Mouse (Mus musculus): ENCODE data around the gene Ambp. TPM values are rescaled to one million over a fixed set of nuclear protein-coding genes. Genes with fewer than 3 reads are reported as not detected.
A peak's percentile ranks its signal among the peaks of the same experiment; 100 is the strongest.

Gene Ambp
- total RNA-seq, 1 experiment from 2014 or later = not detected

DNA sequence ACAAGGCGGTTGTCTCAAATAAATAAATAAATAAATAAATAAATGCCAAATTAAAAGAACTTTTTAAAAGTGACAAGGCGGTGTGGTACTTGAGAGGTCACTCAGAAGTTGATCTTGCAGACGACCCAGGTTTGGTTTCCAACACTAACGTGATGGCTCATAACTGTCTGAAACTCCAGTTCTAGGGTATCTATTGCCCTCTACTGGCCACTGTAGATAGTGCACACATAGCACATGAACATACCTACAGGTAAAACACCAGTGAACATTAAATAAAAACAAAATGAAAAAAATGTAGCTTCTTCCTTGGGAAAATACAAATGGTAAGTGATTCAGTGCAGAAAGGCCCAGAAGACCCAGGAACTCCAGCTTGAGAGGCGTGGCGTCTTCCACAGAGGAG, 7.3 kb downstream of the Ambp start:
- ATAC-seq (replicated peaks in 1 of 2; ENCODE audit: insufficient read depth in 1 of 2, low FRiP score in 2 of 2, low TSS enrichment in 1 of 2, low read depth in 1 of 2, poor library complexity in 2 of 2, severe bottlenecking in 2 of 2) = no peak

DNA sequence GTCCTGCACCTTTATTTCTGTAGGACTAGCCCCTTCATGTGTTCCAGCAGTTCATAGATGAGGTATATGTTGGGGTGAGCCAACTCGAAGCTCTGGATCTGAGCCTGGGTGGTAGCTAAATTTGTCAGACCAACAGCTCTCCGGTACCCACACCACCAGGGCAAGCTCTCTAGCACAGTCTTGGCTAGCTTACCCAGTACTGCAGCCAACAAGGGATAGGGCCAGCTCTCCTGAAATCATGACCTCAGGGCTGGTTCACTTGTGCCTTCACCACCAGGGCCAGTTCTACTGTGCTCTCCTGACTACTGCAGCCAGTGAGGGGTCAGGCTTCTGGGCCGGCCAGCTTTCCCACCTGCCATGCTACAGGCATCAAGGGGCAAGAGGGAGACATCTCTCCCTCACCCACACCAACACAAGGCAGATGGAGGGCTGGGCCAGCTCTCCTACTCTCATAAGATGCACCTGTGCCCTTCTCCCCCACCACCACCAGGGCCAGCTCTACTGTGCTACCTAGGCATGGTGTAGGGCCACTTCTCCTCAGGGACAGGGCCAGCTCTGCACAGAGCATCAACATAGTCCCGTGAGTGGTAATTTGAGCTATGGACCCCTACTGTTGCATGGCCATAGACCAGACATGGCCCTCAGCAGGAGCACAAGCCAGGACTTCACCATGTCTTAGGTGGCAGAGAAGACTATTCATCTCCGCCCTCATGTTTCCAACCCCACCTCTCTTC, 24.5 kb downstream of the Ambp start:
- ATAC-seq (replicated peaks in 1 of 2; ENCODE audit: insufficient read depth in 1 of 2, low FRiP score in 2 of 2, low TSS enrichment in 1 of 2, low read depth in 1 of 2, poor library complexity in 2 of 2, severe bottlenecking in 2 of 2) = no peak

DNA sequence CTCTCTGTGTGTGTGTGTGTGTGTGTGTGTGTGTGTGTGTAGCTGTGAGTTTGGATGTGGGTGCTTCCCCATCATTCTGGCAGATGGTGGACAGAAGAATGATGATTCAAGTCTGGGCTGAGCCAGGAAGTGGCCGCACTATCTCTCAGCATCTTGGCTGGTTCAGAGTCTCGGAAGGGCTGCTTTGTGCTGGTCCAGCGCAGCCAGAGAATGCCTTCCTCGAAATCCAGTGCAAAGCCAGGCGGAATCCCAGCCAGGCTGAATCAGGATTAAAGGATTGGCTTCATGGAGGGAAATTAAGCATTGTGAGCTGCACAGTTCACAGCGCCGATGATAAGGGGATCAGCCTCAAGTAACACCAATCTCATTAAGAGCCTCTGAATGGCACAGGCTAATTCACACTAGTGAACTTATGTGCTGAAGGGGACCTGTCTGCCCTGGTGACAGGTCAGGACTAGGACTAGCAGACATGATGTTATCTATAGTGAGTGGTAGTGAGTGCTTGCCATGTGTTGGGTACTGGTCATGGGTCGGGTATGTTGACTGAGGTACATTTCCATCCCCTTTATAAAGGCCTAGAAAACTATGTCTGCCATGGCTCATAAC, 29.6 kb downstream of the Ambp start:
- no peak for ATAC-seq (replicated peaks in 1 of 2; ENCODE audit: insufficient read depth in 1 of 2, low FRiP score in 2 of 2, low TSS enrichment in 1 of 2, low read depth in 1 of 2, poor library complexity in 2 of 2, severe bottlenecking in 2 of 2)

DNA sequence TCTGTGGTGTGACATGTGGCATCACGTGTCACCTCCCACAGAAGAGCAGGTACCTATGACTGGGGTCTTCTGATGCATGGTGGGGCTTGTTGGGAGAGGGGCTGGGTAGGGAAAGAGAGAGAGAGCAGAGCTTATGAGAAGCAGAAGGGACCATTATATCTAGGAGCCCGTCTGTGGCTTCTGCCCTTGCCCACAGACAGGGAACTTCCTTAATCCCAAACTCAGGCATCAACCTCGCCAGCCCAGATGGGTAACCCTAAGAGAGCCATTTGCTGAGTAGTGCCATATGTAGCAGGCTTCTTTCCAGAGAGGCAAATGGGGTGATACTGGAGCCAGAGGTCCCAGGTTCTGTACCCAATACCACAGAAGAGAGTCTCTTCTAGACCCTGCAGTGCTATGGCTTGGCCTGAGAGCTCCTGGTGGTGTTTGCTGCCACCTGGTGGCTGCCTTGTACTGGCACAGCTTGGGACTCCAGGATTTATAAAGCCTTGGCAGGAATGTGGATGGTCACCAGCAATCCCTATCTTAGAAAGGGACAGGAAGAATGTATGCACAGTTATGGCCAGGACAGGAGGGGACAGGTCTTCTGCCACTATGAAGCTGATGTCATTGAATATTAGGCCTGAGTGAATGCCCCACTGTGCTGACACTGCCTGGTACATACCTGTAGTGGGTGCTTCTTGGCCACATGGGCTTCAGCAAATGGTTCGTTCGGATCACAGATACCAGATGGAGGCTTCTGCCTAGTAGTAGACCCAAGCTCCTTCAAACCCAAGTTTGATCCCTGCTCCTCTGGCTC, 35.8 kb downstream of the Ambp start:
- peak; percentile 82 to 86 for ATAC-seq (replicated peaks in 1 of 2; ENCODE audit: insufficient read depth in 1 of 2, low FRiP score in 2 of 2, low TSS enrichment in 1 of 2, low read depth in 1 of 2, poor library complexity in 2 of 2, severe bottlenecking in 2 of 2)

DNA sequence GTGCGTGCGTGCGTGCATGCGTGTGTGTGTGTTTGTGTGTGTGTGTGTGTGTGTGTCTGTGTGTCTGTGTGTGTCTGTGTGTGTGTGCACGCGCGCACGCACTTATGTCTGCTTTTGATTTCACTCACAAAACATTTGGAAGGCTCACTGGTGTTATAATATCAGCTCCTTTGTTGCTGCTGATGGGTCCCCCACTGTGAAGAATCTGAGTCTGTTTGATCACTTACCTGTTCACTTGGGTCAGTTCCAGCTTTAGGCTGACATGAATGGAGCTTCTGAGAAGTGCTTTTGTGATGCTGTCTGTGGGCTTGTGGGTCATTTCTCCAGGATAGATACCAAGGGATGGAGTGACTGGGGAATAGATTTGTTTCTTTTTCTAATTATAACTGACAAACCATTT, 48.9 kb downstream of the Ambp start:
- ATAC-seq (replicated peaks in 1 of 2; ENCODE audit: insufficient read depth in 1 of 2, low FRiP score in 2 of 2, low TSS enrichment in 1 of 2, low read depth in 1 of 2, poor library complexity in 2 of 2, severe bottlenecking in 2 of 2) = no peak

DNA sequence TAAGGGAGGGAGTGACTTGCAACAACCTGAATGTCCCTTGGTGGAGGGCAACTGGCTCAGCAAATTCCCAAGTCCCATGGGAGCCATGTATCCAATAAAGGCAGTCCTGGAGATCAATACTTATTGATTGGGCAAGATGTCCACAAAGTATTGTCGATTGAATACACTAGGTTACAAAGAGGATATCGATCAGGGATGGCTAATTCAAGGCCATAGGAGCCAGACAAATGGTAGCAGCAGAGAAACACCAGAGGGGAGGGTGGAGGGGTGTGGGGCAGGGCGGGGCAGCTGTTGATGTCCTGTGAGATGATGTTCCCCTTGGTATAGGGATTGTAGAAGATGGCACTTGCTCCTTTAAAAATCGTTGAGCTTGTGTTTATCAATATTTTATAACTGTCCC, 52.6 kb downstream of the Ambp start:
- no peak for ATAC-seq (replicated peaks in 1 of 2; ENCODE audit: insufficient read depth in 1 of 2, low FRiP score in 2 of 2, low TSS enrichment in 1 of 2, low read depth in 1 of 2, poor library complexity in 2 of 2, severe bottlenecking in 2 of 2)

DNA sequence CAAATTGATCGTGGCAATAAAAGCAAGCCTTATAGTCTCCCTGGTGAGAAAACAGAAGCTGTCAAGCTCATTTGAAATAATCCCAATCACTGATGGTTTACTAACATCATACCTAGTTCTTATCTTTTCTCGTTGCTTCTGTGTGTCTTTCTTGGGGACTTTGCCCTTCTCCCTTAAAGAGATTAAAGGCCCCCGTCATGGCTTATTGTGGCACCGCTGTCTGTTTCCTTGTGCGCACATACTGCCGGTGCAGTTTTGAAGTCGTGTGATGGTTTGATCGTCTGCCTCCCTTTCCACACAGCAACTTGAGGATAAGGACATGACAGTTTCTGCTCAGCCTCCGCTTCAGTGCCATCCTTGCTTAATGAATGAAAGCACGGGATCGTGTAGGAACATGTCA, 54.1 kb downstream of the Ambp start:
- no peak for ATAC-seq (replicated peaks in 1 of 2; ENCODE audit: insufficient read depth in 1 of 2, low FRiP score in 2 of 2, low TSS enrichment in 1 of 2, low read depth in 1 of 2, poor library complexity in 2 of 2, severe bottlenecking in 2 of 2)

DNA sequence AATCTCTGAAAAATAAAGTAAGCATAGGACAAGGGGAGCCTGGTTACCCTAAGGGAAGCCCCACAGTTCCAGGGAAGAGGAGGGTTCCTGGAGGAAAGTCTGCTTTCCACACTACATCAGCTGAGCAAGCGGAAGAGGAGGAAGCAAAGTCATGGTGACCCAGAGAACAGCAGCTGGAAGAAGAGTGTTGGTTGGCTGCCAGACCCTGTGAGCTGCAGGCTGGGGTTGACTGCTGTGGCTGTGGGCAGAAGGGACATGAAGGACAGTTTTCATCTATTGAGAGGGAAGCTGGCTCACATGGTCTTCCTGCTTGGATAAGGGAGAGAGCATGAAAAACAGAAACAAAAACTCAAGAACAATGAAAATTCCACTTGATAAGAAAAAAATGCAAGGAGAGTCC, 57.0 kb downstream of the Ambp start:
- peak; percentile 32 to 58; a peak in 3 of 4 replicates for ATAC-seq (replicated peaks in 1 of 2; ENCODE audit: insufficient read depth in 1 of 2, low FRiP score in 2 of 2, low TSS enrichment in 1 of 2, low read depth in 1 of 2, poor library complexity in 2 of 2, severe bottlenecking in 2 of 2)

Other genes starting within 250 kb of the Ambp start
- 1.3 and 1.5 TPM in 2 replicates for gene Zfp618, start 189.2 kb downstream of the Ambp start, total RNA-seq (2017)
- gene Kif12, start 17.3 kb upstream of the Ambp start, total RNA-seq (2017) = not detected in 2 replicates
- not detected in 2 replicates for gene Col27a1, start 59.2 kb upstream of the Ambp start, total RNA-seq (2017)
- gene Orm1, start 189.8 kb upstream of the Ambp start, total RNA-seq (2017) = 0.84 and 11.3 TPM in 2 replicates
- gene Orm3, start 201.4 kb upstream of the Ambp start, total RNA-seq (2017) = not detected in 2 replicates
- not detected in 2 replicates for gene Orm2, start 207.7 kb upstream of the Ambp start, total RNA-seq (2017)
- gene Akna, start 248.6 kb upstream of the Ambp start, total RNA-seq (2017) = 19.1 and 22.1 TPM in 2 replicates

All from hematopoietic stem cell, adult 5-6 weeks (primary cell).